In genomic region chr4:99122047-99122446, GRCm38 (mm10) we compare ENCODE assay signal across 15 mouse cellular contexts. TPM values are rescaled to one million over a fixed set of nuclear protein-coding genes. Genes with fewer than 3 reads are reported as not detected.
DNase-seq lines count a peak whose midpoint lies in the region; ATAC-seq and TF ChIP-seq lines count a peak whose summit lies in the region.
"Had no signal": no experiment of that assay in that cellular context is flagged by ENCODE, and none has a peak within 500 bp of the region (broad histone marks: within the 10 kb centered on the region; RNA-seq: fewer than 3 reads in every experiment).

No protein-coding gene starts in this region.

- TF ChIP-seq CTCF in testis, adult 2 months (IDR thresholded peaks at IDR 0.05; ENCODE audit: control insufficient read depth, insufficient read depth, insufficient replicate concordance, low read depth, low read length) = no peak
- TF ChIP-seq CTCF in cerebellum, adult 2 months (IDR thresholded peaks at IDR 0.05; ENCODE audit: borderline replicate concordance, insufficient read depth, low read depth, low read length) = no peak

- no peaks in the 10 kb centered on the region for H3K27me3 ChIP-seq in hindbrain, embryonic 13.5 days
- no peaks in the 10 kb centered on the region for H3K27me3 ChIP-seq in hindbrain, embryonic 11.5 days (ENCODE audit: control insufficient read depth, insufficient read depth, low read length)
- H3K27me3 ChIP-seq in testis, adult 2 months (ENCODE audit: control insufficient read depth, insufficient read depth, low read length) = no peaks in the 10 kb centered on the region
- H3K27me3 ChIP-seq in midbrain, embryonic 14.5 days (ENCODE audit: control insufficient read depth, insufficient read depth, low read length) = no peaks in the 10 kb centered on the region
- no peaks in the 10 kb centered on the region for H3K27me3 ChIP-seq in cerebellum, adult 2 months (ENCODE audit: control insufficient read depth, insufficient read depth, low read length)

- peaks cover 38% of the 10 kb centered on the region for H3K4me1 ChIP-seq in hindbrain, embryonic 13.5 days (replicated peaks)
- H3K4me1 ChIP-seq in hindbrain, embryonic 11.5 days (replicated peaks; ENCODE audit: control insufficient read depth, insufficient read depth, low read length) = peaks cover 5% of the 10 kb centered on the region
- H3K4me1 ChIP-seq in testis, adult 2 months (ENCODE audit: control insufficient read depth, insufficient read depth, low read length) = peaks cover 7% of the 10 kb centered on the region
- H3K4me1 ChIP-seq in midbrain, embryonic 14.5 days (ENCODE audit: control insufficient read depth, insufficient read depth, low read length) = peaks cover 33% of the 10 kb centered on the region
- H3K4me1 ChIP-seq in cerebellum, adult 2 months (ENCODE audit: control insufficient read depth, insufficient read depth, low read length) = peaks cover 6% of the 10 kb centered on the region

- no peak for DNase-seq in hindbrain, embryonic 11.5 days (ENCODE audit: low spot score)
- no peak for DNase-seq in testis, postnatal 10 days (ENCODE audit: low spot score)
- no peak for DNase-seq in midbrain, embryonic 14.5 days
- DNase-seq in urinary bladder, adult 2 months (ENCODE audit: low spot score) = no peak
- DNase-seq in cerebellum, adult 2 months = no peak
- no peak for DNase-seq in embryo, embryonic 10 days (ENCODE audit: low spot score)
- DNase-seq: cerebellum, postnatal 25 days; gastrocnemius, postnatal 10 days; kidney, adult 18-20 months; liver; lung, postnatal 10 days; right cerebral cortex, adult 18-20 months; thymus, postnatal 36 days had no signal

- no peaks in the 10 kb centered on the region for H3K36me3 ChIP-seq in hindbrain, embryonic 13.5 days
- no peaks in the 10 kb centered on the region for H3K36me3 ChIP-seq in hindbrain, embryonic 11.5 days (ENCODE audit: control insufficient read depth, insufficient read depth, low read length)
- H3K36me3 ChIP-seq in testis, adult 2 months (ENCODE audit: control insufficient read depth, insufficient read depth, low read length) = no peaks in the 10 kb centered on the region
- no peaks in the 10 kb centered on the region for H3K36me3 ChIP-seq in midbrain, embryonic 14.5 days (ENCODE audit: control insufficient read depth, insufficient read depth, low read length)

- 75% methylated on average over 3 of the region's 3 CpGs for WGBS in hindbrain, embryonic 13.5 days
- 83% methylated on average over 3 of the region's 3 CpGs for WGBS in hindbrain, embryonic 11.5 days
- 80% methylated on average over 3 of the region's 3 CpGs for WGBS in midbrain, embryonic 14.5 days
- WGBS in cerebellum, adult 2 months = 91% methylated on average over 3 of the region's 3 CpGs

- ATAC-seq in hindbrain, embryonic 13.5 days (ENCODE audit: low FRiP score) = no peak
- no peak for ATAC-seq in hindbrain, embryonic 11.5 days (ENCODE audit: low FRiP score)
- ATAC-seq in midbrain, embryonic 14.5 days (ENCODE audit: low FRiP score, low TSS enrichment) = no peak

- H3K4me2 ChIP-seq in hindbrain, embryonic 13.5 days = peak overlapping the region; percentile 60
- no peak overlapping the region for H3K4me2 ChIP-seq in hindbrain, embryonic 11.5 days (replicated peaks; ENCODE audit: low read depth, low read length)
- H3K4me2 ChIP-seq in midbrain, embryonic 14.5 days (ENCODE audit: low read length) = peak overlapping the region; percentile 76

- H3K9me3 ChIP-seq in hindbrain, embryonic 13.5 days = no peaks in the 10 kb centered on the region
- no peaks in the 10 kb centered on the region for H3K9me3 ChIP-seq in hindbrain, embryonic 11.5 days (ENCODE audit: control insufficient read depth, low read length)
- no peaks in the 10 kb centered on the region for H3K9me3 ChIP-seq in midbrain, embryonic 14.5 days (ENCODE audit: control insufficient read depth, low read length)

- H3K9ac ChIP-seq in hindbrain, embryonic 13.5 days = peak overlapping the region; percentile 99; the same call in 1 of the 2 replicates
- H3K9ac ChIP-seq in hindbrain, embryonic 11.5 days (ENCODE audit: low read depth, low read length) = no peak overlapping the region
- 0 out of 2 replicates have a peak overlapping the region, but pooled peaks have one; percentile 14 for H3K9ac ChIP-seq in midbrain, embryonic 14.5 days (replicated peaks; ENCODE audit: low read length)

- H3K27ac ChIP-seq in hindbrain, embryonic 13.5 days = peak overlapping the region; percentile 96; the same call in 1 of the 2 replicates
- no peak overlapping the region for H3K27ac ChIP-seq in hindbrain, embryonic 11.5 days (ENCODE audit: low read depth, low read length)
- H3K27ac ChIP-seq in testis, adult 2 months (ENCODE audit: control insufficient read depth, insufficient read depth, low read depth, low read length) = peak overlapping the region; percentile 9; the same call in 1 of the 2 replicates
- H3K27ac ChIP-seq in midbrain, embryonic 14.5 days (replicated peaks; ENCODE audit: low read depth, low read length) = peak overlapping the region; percentile 96; the same call in 1 of the 2 replicates
- H3K27ac ChIP-seq in cerebellum, adult 2 months (ENCODE audit: insufficient read depth, low read length) = no peak overlapping the region

- no peak for TF ChIP-seq POLR2A in testis, adult 2 months (IDR thresholded peaks at IDR 0.05; ENCODE audit: control insufficient read depth, low read depth, low read length)
- TF ChIP-seq POLR2A in cerebellum, adult 2 months (IDR thresholded peaks at IDR 0.05; ENCODE audit: borderline replicate concordance, insufficient read depth, low read length) = no peak

- no peak overlapping the region for H3K4me3 ChIP-seq in hindbrain, embryonic 13.5 days
- no peak overlapping the region for H3K4me3 ChIP-seq in hindbrain, embryonic 11.5 days (ENCODE audit: low read depth, low read length)
- H3K4me3 ChIP-seq in testis, adult 2 months (ENCODE audit: control insufficient read depth, low read depth, low read length) = no peak overlapping the region
- no peak overlapping the region for H3K4me3 ChIP-seq in midbrain, embryonic 14.5 days (replicated peaks; ENCODE audit: low read depth, low read length)
- H3K4me3 ChIP-seq in cerebellum, adult 2 months (replicated peaks; ENCODE audit: insufficient read depth, low read depth, low read length) = no peak overlapping the region

RNA-seq across cellular contexts. Expression of gene Dock7, which starts 1.3 kb away (rescaled TPM):
- 73.6 and 84.8 TPM in 2 replicates for polyA plus RNA-seq in hindbrain, embryonic 13.5 days (2015; fragmentation: Nextera tagmentation; extraction: Ambion mirVana)
- polyA plus RNA-seq in hindbrain, embryonic 11.5 days (2014; fragmentation: Nextera tagmentation; extraction: Ambion mirVana) = 104 and 110 TPM in 2 replicates
- 30.8 and 32.2 TPM in 2 replicates for polyA plus RNA-seq in testis, adult 2 months (2012; rRNA removed)
- 78.5 and 115 TPM in 2 replicates for polyA plus RNA-seq in midbrain, embryonic 14.5 days (2014; fragmentation: Nextera tagmentation; extraction: Ambion mirVana)
- polyA plus RNA-seq in urinary bladder, adult 2 months (2012; rRNA removed) = 105 and 128 TPM in 2 replicates
- polyA plus RNA-seq in cerebellum, adult 2 months (2012; rRNA removed) = 47.5 and 48.2 TPM in 2 replicates

Comparison
In these comparisons a context has a peak if more than half of its experiments do, and no peak if none do; other contexts are left out.
1. H3K27ac ChIP-seq: peak in hindbrain, embryonic 13.5 days (single experiment), testis, adult 2 months (single experiment) and midbrain, embryonic 14.5 days (single experiment); none in hindbrain, embryonic 11.5 days (single experiment) and cerebellum, adult 2 months (single experiment).